Comparison of ENCODE assay signal across 17 mouse cellular contexts in the genomic region with DNA sequence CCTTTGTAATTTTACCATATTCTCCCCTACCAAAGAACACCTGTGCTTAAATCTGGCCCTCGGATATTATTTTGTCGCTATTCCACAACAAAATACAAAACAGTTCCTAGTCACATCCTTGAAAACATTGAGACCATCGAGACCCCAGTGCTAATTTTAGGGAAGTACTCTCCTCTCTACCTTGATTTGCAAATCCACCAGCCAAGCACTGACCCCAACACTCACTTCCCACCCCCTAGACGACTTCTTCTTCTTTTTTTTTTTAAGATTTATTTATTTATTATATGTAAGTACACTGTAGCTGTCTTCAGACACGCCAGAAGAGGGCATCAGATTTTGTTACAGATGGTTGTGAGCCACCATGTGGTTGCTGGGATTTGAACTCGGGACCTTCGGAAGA. TPM values are rescaled to one million over a fixed set of nuclear protein-coding genes. Genes with fewer than 3 reads are reported as not detected.
"Had no signal": no experiment of that assay in that cellular context is flagged by ENCODE, and none has a peak within 500 bp of the region (broad histone marks: within the 10 kb centered on the region; RNA-seq: fewer than 3 reads in every experiment).

No protein-coding gene starts in this region.

RNA-seq across cellular contexts. Expression of a gene that starts 57.6 kb away (rescaled TPM):
- total RNA-seq: gastrocnemius, adult 2 months; gastrocnemius, postnatal 10 days; gastrocnemius, postnatal 25 days; gastrocnemius, postnatal 4 days; heart, adult 2 months; heart, postnatal 14 days; heart, postnatal 36 days; hematopoietic stem cell, adult 5-6 weeks; hindbrain, postnatal 0 days; layer of hippocampus, adult 2 months; layer of hippocampus, postnatal 10 days; layer of hippocampus, postnatal 25 days; left cerebral cortex, adult 2 months; left cerebral cortex, postnatal 14 days; left cerebral cortex, postnatal 36 days had no signal
- polyA plus RNA-seq: frontal cortex, adult 2 months; heart, embryonic 11.5 days had no signal
